Comparison of ENCODE assay signal across 10 mouse cellular contexts in the genomic region with DNA sequence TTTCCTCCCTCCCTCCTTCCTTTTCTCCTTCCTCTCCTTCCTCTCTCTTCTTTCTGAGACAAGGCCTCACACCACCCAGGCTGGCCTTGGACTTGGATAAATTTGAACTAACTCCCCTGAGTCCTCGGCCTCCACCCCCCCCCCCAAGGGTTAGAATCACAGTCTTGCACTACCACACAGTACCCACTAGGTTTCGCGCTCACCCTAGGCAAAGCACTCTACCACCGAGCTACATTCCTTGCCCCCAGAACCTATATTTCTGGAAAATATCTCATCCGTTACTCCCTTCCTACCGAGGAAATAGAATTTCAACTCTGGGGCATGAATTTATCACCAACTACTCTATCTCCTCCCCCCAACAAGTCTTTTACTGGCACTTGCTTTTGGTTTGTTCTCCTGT. TPM values are rescaled to one million over a fixed set of nuclear protein-coding genes. Genes with fewer than 3 reads are reported as not detected.
A peak's percentile ranks its signal among the peaks of the same experiment; 100 is the strongest.
DNase-seq lines count a peak whose midpoint lies in the region; ATAC-seq and TF ChIP-seq lines count a peak whose summit lies in the region.
"Had no signal": no experiment of that assay in that cellular context is flagged by ENCODE, and none has a peak within 500 bp of the region (broad histone marks: within the 10 kb centered on the region; RNA-seq: fewer than 3 reads in every experiment).

No protein-coding gene starts in this region.

- H3K36me3 ChIP-seq in hindbrain, postnatal 0 days (ENCODE audit: insufficient read depth, low read length), result no peaks in the 10 kb centered on the region
- H3K36me3 ChIP-seq in hindbrain, embryonic 12.5 days, result no peaks in the 10 kb centered on the region
- H3K36me3 ChIP-seq in MEL (ENCODE audit: control insufficient read depth in 1 of 2, insufficient read depth in 2 of 2, low read length in 2 of 2), result peaks cover 0 to 6% of the 10 kb centered on the region in 2 experiments; a peak in 2 of 4 replicates
- no peaks in the 10 kb centered on the region for H3K36me3 ChIP-seq in thymus, adult 2 months (ENCODE audit: control insufficient read depth, insufficient read depth, low read length)
- H3K36me3 ChIP-seq: midbrain, embryonic 15.5 days; neural tube, embryonic 15.5 days had no signal

- WGBS in hindbrain, postnatal 0 days, result 68% methylated on average over 6 of the region's 6 CpGs
- WGBS in hindbrain, embryonic 12.5 days, result 66% methylated on average over 6 of the region's 6 CpGs
- WGBS in lung, adult 2 months, result 65% methylated on average over 6 of the region's 6 CpGs
- WGBS in thymus, adult 2 months, result 69% methylated on average over 6 of the region's 6 CpGs

- no peaks in the 10 kb centered on the region for H3K4me1 ChIP-seq in hindbrain, postnatal 0 days (ENCODE audit: insufficient read depth, low read length)
- no peaks in the 10 kb centered on the region for H3K4me1 ChIP-seq in hindbrain, embryonic 12.5 days
- peaks cover 12% of the 10 kb centered on the region for H3K4me1 ChIP-seq in lung, adult 2 months (ENCODE audit: control insufficient read depth, insufficient read depth, low read length)
- H3K4me1 ChIP-seq in MEL (ENCODE audit: control insufficient read depth in 1 of 2, insufficient read depth in 2 of 2, low read length in 2 of 2), result peaks cover 0 to 24% of the 10 kb centered on the region in 2 experiments; a peak in 3 of 4 replicates
- H3K4me1 ChIP-seq in cortical plate, adult 2 months (ENCODE audit: control insufficient read depth, insufficient read depth, low read length), result no peaks in the 10 kb centered on the region
- no peaks in the 10 kb centered on the region for H3K4me1 ChIP-seq in thymus, adult 2 months (replicated peaks; ENCODE audit: control insufficient read depth, insufficient read depth, low read length)
- H3K4me1 ChIP-seq: midbrain, embryonic 15.5 days; neural tube, embryonic 15.5 days had no signal

- peak; percentile 8; the same call in 1 of the 2 replicates for TF ChIP-seq RAD21 in MEL (IDR thresholded peaks at IDR 0.05; ENCODE audit: low read depth, low read length)

- H3K79me2 ChIP-seq in MEL (ENCODE audit: control insufficient read depth, insufficient read depth, low read length, poor library complexity), result no peaks in the 10 kb centered on the region

- H3K4me3 ChIP-seq in hindbrain, postnatal 0 days (ENCODE audit: low read length), result no peak overlapping the region
- no peak overlapping the region for H3K4me3 ChIP-seq in hindbrain, embryonic 12.5 days
- H3K4me3 ChIP-seq in lung, adult 2 months (replicated peaks; ENCODE audit: extremely low read depth, low read depth, low read length), result no peak overlapping the region
- no peak overlapping the region for H3K4me3 ChIP-seq in MEL (ENCODE audit: control insufficient read depth in 1 of 2, insufficient read depth in 1 of 2, low read depth in 2 of 2, low read length in 2 of 2)
- no peak overlapping the region for H3K4me3 ChIP-seq in cortical plate, adult 2 months (ENCODE audit: insufficient read depth, low read length)
- H3K4me3 ChIP-seq in thymus, adult 2 months (ENCODE audit: control insufficient read depth, insufficient read depth, low read length), result no peak overlapping the region
- H3K4me3 ChIP-seq: midbrain, embryonic 15.5 days; neural tube, embryonic 15.5 days had no signal

- H3K27me3 ChIP-seq in hindbrain, postnatal 0 days (ENCODE audit: insufficient read depth, low read length), result no peaks in the 10 kb centered on the region
- no peaks in the 10 kb centered on the region for H3K27me3 ChIP-seq in hindbrain, embryonic 12.5 days
- H3K27me3 ChIP-seq in MEL (ENCODE audit: control insufficient read depth in 1 of 2, insufficient read depth in 2 of 2, low read length in 2 of 2), result no peaks in the 10 kb centered on the region
- H3K27me3 ChIP-seq in thymus, adult 2 months (ENCODE audit: control insufficient read depth, insufficient read depth, low read length), result no peaks in the 10 kb centered on the region
- H3K27me3 ChIP-seq: midbrain, embryonic 15.5 days; neural tube, embryonic 15.5 days had no signal

- H3K9ac ChIP-seq in hindbrain, postnatal 0 days (replicated peaks; ENCODE audit: low read length), result no peak overlapping the region
- no peak overlapping the region for H3K9ac ChIP-seq in hindbrain, embryonic 12.5 days
- no peak overlapping the region for H3K9ac ChIP-seq in MEL (ENCODE audit: control insufficient read depth, low read depth, low read length, poor library complexity, severe bottlenecking)
- H3K9ac ChIP-seq: midbrain, embryonic 15.5 days; neural tube, embryonic 15.5 days had no signal

- H3K4me2 ChIP-seq in hindbrain, postnatal 0 days (ENCODE audit: low read depth, low read length), result no peak overlapping the region
- no peak overlapping the region for H3K4me2 ChIP-seq in hindbrain, embryonic 12.5 days (replicated peaks)
- H3K4me2 ChIP-seq: midbrain, embryonic 15.5 days; neural tube, embryonic 15.5 days had no signal

- peak; percentile 41; the same call in 1 of the 2 replicates for TF ChIP-seq CTCF in hindbrain, postnatal 0 days (IDR thresholded peaks at IDR 0.05; ENCODE audit: low read depth)
- peak; percentile 32 for TF ChIP-seq CTCF in lung, adult 2 months (IDR thresholded peaks at IDR 0.05; ENCODE audit: insufficient read depth, low read length)
- 0 out of 6 replicates have a peak, but pooled peaks of 1 of the 3 experiments have one; percentile 8 for TF ChIP-seq CTCF in MEL (IDR thresholded peaks at IDR 0.05 in 2 of 3, conservative IDR thresholded peaks at IDR 0.05 in 1 of 3; ENCODE audit: control insufficient read depth in 1 of 3, insufficient read depth in 1 of 3, low read depth in 2 of 3, low read length in 3 of 3, poor library complexity in 1 of 3, severe bottlenecking in 1 of 3)
- TF ChIP-seq CTCF in cortical plate, adult 2 months (IDR thresholded peaks at IDR 0.05; ENCODE audit: extremely low read depth, insufficient read depth, low read length), result 0 out of 2 replicates have a peak, but pooled peaks have one; percentile 9
- TF ChIP-seq CTCF in thymus, adult 2 months (IDR thresholded peaks at IDR 0.05; ENCODE audit: borderline replicate concordance, control insufficient read depth, extremely low read depth, insufficient read depth, low read length, poor library complexity), result no peak

- H3K9me3 ChIP-seq in hindbrain, postnatal 0 days (ENCODE audit: low read length), result no peaks in the 10 kb centered on the region
- H3K9me3 ChIP-seq in hindbrain, embryonic 12.5 days (replicated peaks), result no peaks in the 10 kb centered on the region
- H3K9me3 ChIP-seq in MEL (replicated peaks; ENCODE audit: insufficient read depth, low read length), result no peaks in the 10 kb centered on the region
- H3K9me3 ChIP-seq: midbrain, embryonic 15.5 days; neural tube, embryonic 15.5 days had no signal

- TF ChIP-seq POLR2A in lung, adult 2 months (IDR thresholded peaks at IDR 0.05; ENCODE audit: borderline replicate concordance, extremely low read depth, low read depth, low read length), result no peak
- TF ChIP-seq POLR2A in MEL (IDR thresholded peaks at IDR 0.05; ENCODE audit: control insufficient read depth in 1 of 2, insufficient read depth in 1 of 2, low read depth in 1 of 2, low read length in 2 of 2, poor library complexity in 1 of 2), result no peak
- TF ChIP-seq POLR2A in cortical plate, adult 2 months (IDR thresholded peaks at IDR 0.05; ENCODE audit: extremely low read depth, insufficient read depth, low read length), result no peak
- no peak for TF ChIP-seq POLR2A in thymus, adult 2 months (IDR thresholded peaks at IDR 0.05; ENCODE audit: control insufficient read depth, extremely low read depth, insufficient read depth, low read length, poor library complexity)

- no peak for ATAC-seq in hindbrain, postnatal 0 days
- ATAC-seq in hindbrain, embryonic 12.5 days (ENCODE audit: low FRiP score), result no peak
- ATAC-seq: midbrain, embryonic 15.5 days had no signal

- DNase-seq in hindbrain, postnatal 0 days (ENCODE audit: low spot score), result no peak
- DNase-seq in lung, adult 2 months, result no peak
- no peak for DNase-seq in lung, postnatal 4 days
- no peak for DNase-seq in MEL (ENCODE audit: low read depth, low spot score)
- DNase-seq in thymus, adult 2 months, result no peak
- DNase-seq: cerebellum, postnatal 14 days had no signal

- TF ChIP-seq EP300 in MEL (IDR thresholded peaks at IDR 0.05; ENCODE audit: low read depth in 1 of 2, low read length in 2 of 2), result no peak

- no peak overlapping the region for H3K27ac ChIP-seq in hindbrain, postnatal 0 days
- no peak overlapping the region for H3K27ac ChIP-seq in hindbrain, embryonic 12.5 days
- H3K27ac ChIP-seq in MEL (ENCODE audit: control insufficient read depth, low read depth, low read length), result no peak overlapping the region
- H3K27ac ChIP-seq in cortical plate, adult 2 months (ENCODE audit: insufficient read depth, low read length), result no peak overlapping the region
- H3K27ac ChIP-seq in thymus, adult 2 months (ENCODE audit: control insufficient read depth, insufficient read depth, low read length), result no peak overlapping the region
- H3K27ac ChIP-seq: midbrain, embryonic 15.5 days; neural tube, embryonic 15.5 days had no signal

TF ChIP-seq in MEL, 35 proteins besides CTCF, POLR2A, EP300 and RAD21:
- no peak for TF ChIP-seq MEF2A (IDR thresholded peaks at IDR 0.05; ENCODE audit: extremely low read depth, insufficient replicate concordance, low read depth, low read length, poor library complexity, severe bottlenecking)

RNA-seq across cellular contexts. Expression of gene Mtss1l, which starts 40.7 kb away (rescaled TPM):
- 76.2 and 81.0 TPM in 2 replicates for total RNA-seq in hindbrain, postnatal 0 days (2014; rRNA removed)
- 32.9 TPM in 2 replicates for polyA plus RNA-seq in hindbrain, postnatal 0 days (2015; fragmentation: Nextera tagmentation; extraction: Ambion mirVana)
- 21.6 and 23.3 TPM in 2 replicates for polyA plus RNA-seq in hindbrain, embryonic 12.5 days (2016; fragmentation: Nextera tagmentation; extraction: Ambion mirVana)
- 120 and 125 TPM in 2 replicates for polyA plus RNA-seq in lung, adult 2 months (2012; rRNA removed)
- 0.62 and 1.2 TPM in 2 replicates for total RNA-seq in MEL (2012; rRNA removed)
- 1 to 10 TPM in 1 of 2 experiments, not detected in 1; 4.3 TPM for polyA plus RNA-seq in MEL (2012; ENCODE audit: insufficient read depth in 1 of 2, insufficient read length in 2 of 2, low read depth in 1 of 2, low replicate concordance in 2 of 2, missing spikeins in 1 of 2)
- polyA plus RNA-seq in cortical plate, adult 2 months (2012; rRNA removed), result 156 and 161 TPM in 2 replicates
- polyA plus RNA-seq in thymus, adult 2 months (2012; rRNA removed), result 38.7 and 43.6 TPM in 2 replicates

RNA-seq across cellular contexts. Expression of gene Il34, which starts 43.7 kb away (rescaled TPM):
- 1.9 and 8.8 TPM in 2 replicates for total RNA-seq in hindbrain, postnatal 0 days (2014; rRNA removed)
- polyA plus RNA-seq in hindbrain, postnatal 0 days (2015; fragmentation: Nextera tagmentation; extraction: Ambion mirVana), result 8.5 and 11.4 TPM in 2 replicates
- polyA plus RNA-seq in hindbrain, embryonic 12.5 days (2016; fragmentation: Nextera tagmentation; extraction: Ambion mirVana), result 0.83 and 1.1 TPM in 2 replicates
- polyA plus RNA-seq in lung, adult 2 months (2012; rRNA removed), result 35.4 and 40.4 TPM in 2 replicates
- total RNA-seq in MEL (2012; rRNA removed), result 0.12 and 0.26 TPM in 2 replicates
- under 1 TPM in 1 of 2 experiments, not detected in 1; 0.18 TPM for polyA plus RNA-seq in MEL (2012; ENCODE audit: insufficient read depth in 1 of 2, insufficient read length in 2 of 2, low read depth in 1 of 2, low replicate concordance in 2 of 2, missing spikeins in 1 of 2)
- polyA plus RNA-seq in cortical plate, adult 2 months (2012; rRNA removed), result 103 and 108 TPM in 2 replicates
- 23.2 and 29.3 TPM in 2 replicates for polyA plus RNA-seq in thymus, adult 2 months (2012; rRNA removed)
